Mouse (Mus musculus) forebrain, embryonic 13.5 days (tissue): ENCODE data around the gene Tmem18. TPM values are rescaled to one million over a fixed set of nuclear protein-coding genes. Genes with fewer than 3 reads are reported as not detected.

Experiments used
- ATAC-seq: fragments of 200-750 bp; cut with Nextera tagmentation; 2 replicates; pipeline ENCODE4 v1.8.0; 2017
- H3K27ac ChIP-seq: fragments of 300-500 bp; sonication (generic); 2 replicates; pipeline ENCODE4 v1.5.1; 2015; ENCODE audit warnings: inconsistent platforms, mild to moderate bottlenecking, moderate library complexity
- H3K27me3 ChIP-seq: fragments of 300-500 bp; sonication (generic); 2 replicates; pipeline ENCODE4 v1.6.1; 2015; ENCODE audit warnings: mild to moderate bottlenecking, inconsistent platforms
- H3K36me3 ChIP-seq: fragments of 300-500 bp; sonication (generic); 2 replicates; pipeline ENCODE4 v1.6.1; 2015; ENCODE audit warnings: mild to moderate bottlenecking, inconsistent platforms; ENCODE audit not compliant: poor library complexity, severe bottlenecking
- H3K4me1 ChIP-seq: fragments of 300-500 bp; sonication (generic); 2 replicates; pipeline ENCODE4 v1.6.1; 2015; ENCODE audit warnings: inconsistent platforms
- H3K4me2 ChIP-seq: fragments of 300-500 bp; sonication (generic); 2 replicates; pipeline ENCODE4 v1.6.1; 2015; ENCODE audit warnings: inconsistent platforms, mild to moderate bottlenecking, moderate library complexity
- H3K4me3 ChIP-seq: fragments of 300-500 bp; sonication (generic); 2 replicates; pipeline ENCODE4 v1.5.1; 2015; ENCODE audit warnings: mild to moderate bottlenecking, inconsistent platforms
- H3K9ac ChIP-seq: fragments of 300-500 bp; sonication (generic); 2 replicates; pipeline ENCODE4 v1.6.1; 2015; ENCODE audit warnings: mild to moderate bottlenecking, inconsistent platforms
- H3K9me3 ChIP-seq: fragments of 300-500 bp; sonication (generic); replicated peaks from 2 replicates; pipeline ENCODE4 v1.6.1; 2016; ENCODE audit warnings: inconsistent platforms
- WGBS: fragments of 180-500 bp; shearing (Covaris S2); methylation state at CpG from one replicate; pipeline ENCODE4 v1.1.7; 2015; 5-methylcytosine and 5-hydroxymethylcytosine counted together
- microRNA-seq: library from miRNA; unstranded; fragments of <30 nt; microRNA quantifications from one replicate; pipeline ENCODE4, GENCODE M21; 2016
- polyA plus RNA-seq: library from polyadenylated mRNA; unstranded; fragments of >200 nt; fragmentation: Nextera tagmentation; extraction: Ambion mirVana; gene quantifications from 2 replicates; pipeline ENCODE4 v1.2.1, GENCODE M21; 2015

Gene Tmem18
- polyA plus RNA-seq, 1 experiment from 2014 or later: 20.5 TPM

GRCm38 (mm10) chr12:30599474-30599873 lies 15.2 kb downstream of the Tmem18 start:
- Histone ChIP-seq H3K27me3 (no peaks in the 10 kb centered on the region), H3K27ac (no peak overlapping the region), H3K4me3 (no peak overlapping the region), H3K4me1 (peaks cover 4% of the 10 kb centered on the region; the same call in 1 of the 2 replicates), H3K9me3 (no peaks in the 10 kb centered on the region), H3K36me3 (no peaks in the 10 kb centered on the region), H3K4me2 (no peak overlapping the region), H3K9ac (no peak overlapping the region)
- WGBS: 75% methylated on average over 2 of the region's 2 CpGs
- no peak for ATAC-seq

GRCm38 (mm10) chr12:30599997-30600396 lies 15.8 kb downstream of the Tmem18 start:
- 78% methylated on average over 2 of the region's 2 CpGs for WGBS
- Histone ChIP-seq H3K36me3 (no peaks in the 10 kb centered on the region), H3K27ac (no peak overlapping the region), H3K27me3 (no peaks in the 10 kb centered on the region), H3K4me3 (no peak overlapping the region), H3K4me1 (peaks cover 6% of the 10 kb centered on the region; the same call in 1 of the 2 replicates), H3K4me2 (no peak overlapping the region), H3K9ac (no peak overlapping the region), H3K9me3 (no peaks in the 10 kb centered on the region)
- ATAC-seq: no peak

- Histone ChIP-seq H3K9me3 (no peaks in the 10 kb centered on the region), H3K4me2 (no peak overlapping the region), H3K27ac (no peak overlapping the region), H3K27me3 (no peaks in the 10 kb centered on the region), H3K4me3 (no peak overlapping the region), H3K36me3 (no peaks in the 10 kb centered on the region), H3K9ac (no peak overlapping the region), H3K4me1 (peaks cover 6% of the 10 kb centered on the region; the same call in 1 of the 2 replicates)
- WGBS: 45% methylated on average over 9 of the region's 9 CpGs
- ATAC-seq: no peak
These were observed 19.8 kb downstream of the Tmem18 start for GRCm38 (mm10) chr12:30604012-30604411.

- Histone ChIP-seq H3K9ac (no peak overlapping the region), H3K9me3 (no peaks in the 10 kb centered on the region), H3K4me1 (peaks cover 6% of the 10 kb centered on the region; the same call in 1 of the 2 replicates), H3K27me3 (no peaks in the 10 kb centered on the region), H3K4me2 (no peak overlapping the region), H3K36me3 (no peaks in the 10 kb centered on the region), H3K4me3 (no peak overlapping the region), H3K27ac (no peak overlapping the region)
- WGBS: 77% methylated on average over 6 of the region's 6 CpGs
- no peak for ATAC-seq
These were observed 20.6 kb downstream of the Tmem18 start for GRCm38 (mm10) chr12:30604876-30605275.

- no peak overlapping the region for H3K27ac ChIP-seq
- H3K9ac ChIP-seq: no peak overlapping the region
- H3K27me3 ChIP-seq: no peaks in the 10 kb centered on the region
- peaks cover 6% of the 10 kb centered on the region; the same call in 1 of the 2 replicates for H3K4me1 ChIP-seq
- WGBS: 95% methylated on average over 6 of the region's 6 CpGs
- no peak overlapping the region for H3K4me3 ChIP-seq
- no peak overlapping the region for H3K4me2 ChIP-seq
- H3K36me3 ChIP-seq: no peaks in the 10 kb centered on the region
- ATAC-seq: no peak
- no peaks in the 10 kb centered on the region for H3K9me3 ChIP-seq
These were observed 21.7 kb downstream of the Tmem18 start for GRCm38 (mm10) chr12:30605941-30606340.

- no peak overlapping the region for H3K27ac ChIP-seq
- H3K27me3 ChIP-seq: no peaks in the 10 kb centered on the region
- H3K4me1 ChIP-seq: peaks cover 6% of the 10 kb centered on the region; the same call in 1 of the 2 replicates
- no peak overlapping the region for H3K4me2 ChIP-seq
- 77% methylated on average over 8 of the region's 8 CpGs for whole genome bisulfite sequencing
- H3K9me3 ChIP-seq: no peaks in the 10 kb centered on the region
- ATAC-seq: no peak
- H3K4me3 ChIP-seq: no peak overlapping the region
- no peak overlapping the region for H3K9ac ChIP-seq
- no peaks in the 10 kb centered on the region for H3K36me3 ChIP-seq
These were observed 22.5 kb downstream of the Tmem18 start for GRCm38 (mm10) chr12:30606743-30607142.

- Histone ChIP-seq H3K9me3 (no peaks in the 10 kb centered on the region), H3K4me3 (no peak overlapping the region), H3K27ac (no peak overlapping the region), H3K9ac (no peak overlapping the region), H3K27me3 (no peaks in the 10 kb centered on the region), H3K4me2 (no peak overlapping the region), H3K4me1 (no peaks in the 10 kb centered on the region), H3K36me3 (no peaks in the 10 kb centered on the region)
- no peak for ATAC-seq
- 69% methylated on average over 8 of the region's 8 CpGs for WGBS
These were observed 34.2 kb downstream of the Tmem18 start for GRCm38 (mm10) chr12:30618425-30618824.

GRCm38 (mm10) chr12:30628466-30628865 lies 44.2 kb downstream of the Tmem18 start:
- no peak for ATAC-seq
- Histone ChIP-seq H3K36me3 (no peaks in the 10 kb centered on the region), H3K9me3 (no peaks in the 10 kb centered on the region), H3K4me1 (no peaks in the 10 kb centered on the region), H3K4me2 (no peak overlapping the region), H3K27ac (no peak overlapping the region), H3K27me3 (no peaks in the 10 kb centered on the region), H3K9ac (no peak overlapping the region), H3K4me3 (no peak overlapping the region)
- WGBS: 84% methylated on average over 5 of the region's 5 CpGs

GRCm38 (mm10) chr12:30634534-30634933 lies 50.3 kb downstream of the Tmem18 start:
- Histone ChIP-seq H3K4me2 (no peak overlapping the region), H3K9me3 (no peaks in the 10 kb centered on the region), H3K27me3 (no peaks in the 10 kb centered on the region), H3K9ac (no peak overlapping the region), H3K4me3 (no peak overlapping the region), H3K36me3 (no peaks in the 10 kb centered on the region), H3K4me1 (no peaks in the 10 kb centered on the region), H3K27ac (no peak overlapping the region)
- ATAC-seq: no peak

Small RNA genes lying within 50 kb of the gene (microRNA-seq; reads per million reads assigned to microRNA genes)
- gene Gm25243: not detected

Other genes starting within 250 kb of the Tmem18 start
- gene Sntg2, start 211.1 kb upstream of the Tmem18 start, polyA plus RNA-seq: 0.53 and 1.1 TPM in 2 replicates